Mouse (Mus musculus) layer of hippocampus, postnatal 36 days (tissue): ENCODE measurements around the gene Aven. TPM values are rescaled to one million over a fixed set of nuclear protein-coding genes. Genes with fewer than 3 reads are reported as not detected.

Source experiments
- DNase-seq, 2 experiments: peaks; one replicate each; pipeline ENCODE4 v3.0.0; 2022
- microRNA-seq, 2 experiments: library from miRNA; unstranded; fragments of <30 nt; microRNA quantifications; one replicate each; pipeline ENCODE4 v1.2.0; 2021
- total RNA-seq, 2 experiments: library from RNA; stranded (reverse); gene quantifications; 2 replicates each; pipeline ENCODE4 v1.2.3; 2021

Aven gene
- total RNA-seq, 2 experiments from 2014 or later, result 9.7 to 10.6 TPM

- DNase-seq, result no peak
Observed at GRCm38 (mm10) chr2:112676175-112676574, 183.4 kb downstream of the Aven start.

GRCm38 (mm10) chr2:112676721-112677120, 184.0 kb downstream of the Aven start:
- DNase-seq, result no peak

GRCm38 (mm10) chr2:112677246-112677645, 184.5 kb downstream of the Aven start:
- no peak for DNase-seq

- DNase-seq, result no peak
Observed at GRCm38 (mm10) chr2:112681817-112682216, 189.1 kb downstream of the Aven start.

Small RNA genes lying within 50 kb of the gene (microRNA-seq; reads per million reads assigned to microRNA genes)
- gene Gm44374, result 0 reads per million in 2 experiments

Other genes starting within 250 kb of the Aven start
- gene Nutm1, start 233.7 kb upstream of the Aven start, total RNA-seq, result not detected
- 10 to 100 TPM; 52.2 to 54.7 TPM for gene Nop10, start 231.0 kb upstream of the Aven start, total RNA-seq
- gene Slc12a6, start 227.1 kb upstream of the Aven start, total RNA-seq, result 100 to 1,000 TPM; 107 to 114 TPM
- under 1 TPM; 0.73 to 0.80 TPM for gene Gm21985, start 226.7 kb upstream of the Aven start, total RNA-seq
- 100 to 1,000 TPM; 127 to 143 TPM for gene Emc4, start 124.9 kb upstream of the Aven start, total RNA-seq
- gene Katnbl1, start 113.8 kb upstream of the Aven start, total RNA-seq, result 10 to 100 TPM; 11.4 to 12.9 TPM
- gene Emc7, start 38.0 kb upstream of the Aven start, total RNA-seq, result 10 to 100 TPM; 44.5 to 45.3 TPM
- 1 to 10 TPM; 6.6 to 8.8 TPM for gene Chrm5, start 12.2 kb upstream of the Aven start, total RNA-seq